Mouse (Mus musculus) erythroid progenitor cell, adult 5-6 weeks (primary cell): ENCODE measurements around the gene Ppp2r1b. TPM values are rescaled to one million over a fixed set of nuclear protein-coding genes. Genes with fewer than 3 reads are reported as not detected.

Experiments used
- ATAC-seq: replicated peaks from 2 replicates; pipeline ENCODE4 v1.8.0; 2016; ENCODE audit warnings: moderate number of reproducible peaks, mild to moderate bottlenecking, moderate TSS enrichment, inconsistent platforms; ENCODE audit not compliant: poor library complexity, low FRiP score, severe bottlenecking
- total RNA-seq, 2 experiments: library from RNA; stranded (forward) in 1 of 2; stranded (reverse) in 1 of 2; fragments of 150-400 nt in 1 of 2; fragments of 186-747, 209-891 nt in 1 of 2; gene quantifications; 2 replicates each; pipeline versions ENCODE4 v1.2.3 to v1.2.4; 2015 to 2017; ENCODE audit warnings: low replicate concordance in 2 of 2

The Ppp2r1b gene
- total RNA-seq, 2 experiments from 2014 or later, result 87.7 to 88.0 TPM

GRCm38 (mm10) chr9:50900026-50900920 lies 55.2 kb downstream of the Ppp2r1b start:
- no peak for ATAC-seq

- no peak for ATAC-seq
Measured at GRCm38 (mm10) chr9:50904196-50904847, 59.2 kb downstream of the Ppp2r1b start.

- no peak for ATAC-seq
Measured at GRCm38 (mm10) chr9:50905321-50905720, 60.2 kb downstream of the Ppp2r1b start.

- ATAC-seq, result no peak
Measured at GRCm38 (mm10) chr9:50911861-50912515, 66.9 kb downstream of the Ppp2r1b start.

GRCm38 (mm10) chr9:50918131-50918530 lies 73.0 kb downstream of the Ppp2r1b start:
- no peak for ATAC-seq

GRCm38 (mm10) chr9:50919554-50919953 lies 74.5 kb downstream of the Ppp2r1b start:
- no peak for ATAC-seq

GRCm38 (mm10) chr9:50920933-50921895 lies 76.1 kb downstream of the Ppp2r1b start:
- no peak for ATAC-seq

- ATAC-seq, result no peak
Measured at GRCm38 (mm10) chr9:50922363-50923153, 77.5 kb downstream of the Ppp2r1b start.

GRCm38 (mm10) chr9:50924454-50924853 lies 79.4 kb downstream of the Ppp2r1b start:
- peak; percentile 84 for ATAC-seq

GRCm38 (mm10) chr9:50925801-50926200 lies 80.7 kb downstream of the Ppp2r1b start:
- ATAC-seq, result peak; percentile 41

- ATAC-seq, result no peak
Measured at GRCm38 (mm10) chr9:50929986-50930385, 84.9 kb downstream of the Ppp2r1b start.

- ATAC-seq, result no peak
Measured at GRCm38 (mm10) chr9:50941804-50942401, 96.8 kb downstream of the Ppp2r1b start.

- ATAC-seq, result no peak
Measured at GRCm38 (mm10) chr9:50942711-50943110, 97.6 kb downstream of the Ppp2r1b start.

Other genes with a start within 250 kb of the Ppp2r1b start
- 79.6 and 82.2 TPM in 2 replicates for gene Sdhd, start 241.5 kb upstream of the Ppp2r1b start, total RNA-seq (2015; ENCODE audit: low replicate concordance)
- 43.1 and 59.0 TPM in 2 replicates for gene Sdhd, start 241.5 kb upstream of the Ppp2r1b start, total RNA-seq (2017; ENCODE audit: low replicate concordance)
- 29.6 and 98.1 TPM in 2 replicates for gene Timm8b, start 241.4 kb upstream of the Ppp2r1b start, total RNA-seq (2015; ENCODE audit: low replicate concordance)
- gene Timm8b, start 241.4 kb upstream of the Ppp2r1b start, total RNA-seq (2017; ENCODE audit: low replicate concordance), result 22.5 and 77.4 TPM in 2 replicates
- gene Pih1d2, start 228.0 kb upstream of the Ppp2r1b start, total RNA-seq (2015; ENCODE audit: low replicate concordance), result not detected in 2 replicates
- gene Pih1d2, start 228.0 kb upstream of the Ppp2r1b start, total RNA-seq (2017; ENCODE audit: low replicate concordance), result 0.64 TPM in 1 of 2 replicates, not detected in the other
- gene Nkapd1, start 227.8 kb upstream of the Ppp2r1b start, total RNA-seq (2015; ENCODE audit: low replicate concordance), result 11.3 and 16.9 TPM in 2 replicates
- 7.2 and 11.9 TPM in 2 replicates for gene Nkapd1, start 227.8 kb upstream of the Ppp2r1b start, total RNA-seq (2017; ENCODE audit: low replicate concordance)
- 8.0 and 12.3 TPM in 2 replicates for gene Dlat, start 185.5 kb upstream of the Ppp2r1b start, total RNA-seq (2015; ENCODE audit: low replicate concordance)
- gene Dlat, start 185.5 kb upstream of the Ppp2r1b start, total RNA-seq (2017; ENCODE audit: low replicate concordance), result 6.9 and 15.3 TPM in 2 replicates
- not detected in 2 replicates for gene Dixdc1, start 105.8 kb upstream of the Ppp2r1b start, total RNA-seq (2015; ENCODE audit: low replicate concordance)
- not detected in 2 replicates for gene Dixdc1, start 105.8 kb upstream of the Ppp2r1b start, total RNA-seq (2017; ENCODE audit: low replicate concordance)
- not detected in 2 replicates for gene 2310030G06Rik, start 98.8 kb upstream of the Ppp2r1b start, total RNA-seq (2015; ENCODE audit: low replicate concordance)
- not detected in 2 replicates for gene 2310030G06Rik, start 98.8 kb upstream of the Ppp2r1b start, total RNA-seq (2017; ENCODE audit: low replicate concordance)
- not detected in 2 replicates for gene Cryab, start 94.0 kb upstream of the Ppp2r1b start, total RNA-seq (2015; ENCODE audit: low replicate concordance)
- gene Cryab, start 94.0 kb upstream of the Ppp2r1b start, total RNA-seq (2017; ENCODE audit: low replicate concordance), result not detected in 2 replicates
- not detected in 2 replicates for gene Hspb2, start 92.9 kb upstream of the Ppp2r1b start, total RNA-seq (2015; ENCODE audit: low replicate concordance)
- not detected in 2 replicates for gene Hspb2, start 92.9 kb upstream of the Ppp2r1b start, total RNA-seq (2017; ENCODE audit: low replicate concordance)
- gene Fdxacb1, start 77.1 kb upstream of the Ppp2r1b start, total RNA-seq (2015; ENCODE audit: low replicate concordance), result 7.9 and 8.0 TPM in 2 replicates
- gene Fdxacb1, start 77.1 kb upstream of the Ppp2r1b start, total RNA-seq (2017; ENCODE audit: low replicate concordance), result 6.8 and 8.2 TPM in 2 replicates
- gene Alg9, start 70.3 kb upstream of the Ppp2r1b start, total RNA-seq (2015; ENCODE audit: low replicate concordance), result 16.8 and 45.4 TPM in 2 replicates
- gene Alg9, start 70.3 kb upstream of the Ppp2r1b start, total RNA-seq (2017; ENCODE audit: low replicate concordance), result 11.4 and 14.8 TPM in 2 replicates
- gene 1110032A03Rik, start 69.8 kb upstream of the Ppp2r1b start, total RNA-seq (2015; ENCODE audit: low replicate concordance), result 28.1 and 38.2 TPM in 2 replicates
- gene 1110032A03Rik, start 69.8 kb upstream of the Ppp2r1b start, total RNA-seq (2017; ENCODE audit: low replicate concordance), result 15.9 and 21.1 TPM in 2 replicates
- 122 and 151 TPM in 2 replicates for gene Sik2, start 163.8 kb downstream of the Ppp2r1b start, total RNA-seq (2015; ENCODE audit: low replicate concordance)
- 92.4 and 131 TPM in 2 replicates for gene Sik2, start 163.8 kb downstream of the Ppp2r1b start, total RNA-seq (2017; ENCODE audit: low replicate concordance)
- not detected in 2 replicates for gene Btg4, start 215.6 kb downstream of the Ppp2r1b start, total RNA-seq (2015; ENCODE audit: low replicate concordance)
- gene Btg4, start 215.6 kb downstream of the Ppp2r1b start, total RNA-seq (2017; ENCODE audit: low replicate concordance), result not detected in 2 replicates
- gene Layn, start 231.8 kb downstream of the Ppp2r1b start, total RNA-seq (2015; ENCODE audit: low replicate concordance), result not detected in 2 replicates
- gene Layn, start 231.8 kb downstream of the Ppp2r1b start, total RNA-seq (2017; ENCODE audit: low replicate concordance), result 1.7 and 2.0 TPM in 2 replicates